Mouse (Mus musculus) bone marrow macrophage, adult 2 months (primary cell): ENCODE data around the gene Fbxl19. TPM values are rescaled to one million over a fixed set of nuclear protein-coding genes. Genes with fewer than 3 reads are reported as not detected.

ENCODE experiments used
- H3K27ac ChIP-seq: 2 replicates; pipeline ENCODE4 v1.5.1; 2012; ENCODE audit warnings: low read depth, low read length; ENCODE audit not compliant: insufficient read depth
- H3K4me1 ChIP-seq: 2 replicates; pipeline ENCODE4 v1.6.1; 2012; ENCODE audit warnings: low read length; ENCODE audit not compliant: control insufficient read depth, insufficient read depth
- H3K4me3 ChIP-seq: 2 replicates; pipeline ENCODE4 v1.5.1; 2012; ENCODE audit warnings: mild to moderate bottlenecking, low read length, moderate library complexity; ENCODE audit not compliant: insufficient read depth
- CTCF ChIP-seq: IDR thresholded peaks from 2 replicates; pipeline ENCODE4 v1.5.1; 2012; ENCODE audit warnings: low read depth, mild to moderate bottlenecking, low read length, moderate library complexity
- POLR2A ChIP-seq: IDR thresholded peaks from 2 replicates; pipeline ENCODE4 v1.6.1; 2012; ENCODE audit warnings: mild to moderate bottlenecking, low read depth, low read length, borderline replicate concordance
- polyA plus RNA-seq: library from polyadenylated mRNA; stranded (reverse); fragments of >200 nt; gene quantifications from 2 replicates; pipeline ENCODE4 v1.2.4, GENCODE M21; 2012; ENCODE audit not compliant: missing spikeins, insufficient read depth, insufficient read length

Fbxl19 gene
- polyA plus RNA-seq, 1 experiment, result 11.9 TPM

DNA sequence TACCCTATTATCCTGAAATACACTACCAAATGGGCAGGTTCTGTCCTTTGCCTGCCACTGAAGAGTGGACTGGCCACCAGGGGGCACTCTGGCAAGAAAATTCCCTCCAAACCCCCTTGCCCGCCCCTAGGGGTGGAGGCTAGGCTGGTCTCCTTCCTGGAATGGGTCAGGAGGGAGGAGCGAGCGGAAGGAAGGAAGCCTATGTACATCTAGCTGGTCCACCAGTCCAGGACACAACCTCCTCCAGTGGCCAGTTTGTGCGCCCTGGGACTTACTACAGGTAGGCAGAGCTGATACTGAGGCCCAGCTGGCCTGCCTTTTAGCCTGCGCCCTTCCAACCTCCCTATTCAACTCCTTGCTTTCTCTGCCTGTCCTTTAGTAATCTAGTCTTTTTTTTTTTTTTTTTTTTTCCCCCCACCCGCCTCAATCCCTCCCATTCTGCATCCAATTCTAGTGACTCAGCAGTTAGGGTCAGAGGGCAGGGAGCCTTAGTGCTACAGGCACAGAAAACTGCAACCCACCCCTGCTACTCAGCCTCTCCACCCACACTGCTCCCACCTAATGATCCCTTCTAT, 56.2 kb downstream of the Fbxl19 start, which contains the start of gene Hsd3b7:
Gene Hsd3b7 (plus strand): TSS at position 170 of the 575 bp plus-strand sequence.
- H3K4me3 ChIP-seq, result peak within 1 kb of the TSS; percentile 58
- peaks cover 15% of the 10 kb centered on the region for H3K4me1 ChIP-seq
- H3K27ac ChIP-seq, result peak within 1 kb of the TSS; percentile 49
- peak; percentile 72 for TF ChIP-seq CTCF
- 0 out of 2 replicates have a peak, but pooled peaks have one; percentile 71 for TF ChIP-seq POLR2A

DNA sequence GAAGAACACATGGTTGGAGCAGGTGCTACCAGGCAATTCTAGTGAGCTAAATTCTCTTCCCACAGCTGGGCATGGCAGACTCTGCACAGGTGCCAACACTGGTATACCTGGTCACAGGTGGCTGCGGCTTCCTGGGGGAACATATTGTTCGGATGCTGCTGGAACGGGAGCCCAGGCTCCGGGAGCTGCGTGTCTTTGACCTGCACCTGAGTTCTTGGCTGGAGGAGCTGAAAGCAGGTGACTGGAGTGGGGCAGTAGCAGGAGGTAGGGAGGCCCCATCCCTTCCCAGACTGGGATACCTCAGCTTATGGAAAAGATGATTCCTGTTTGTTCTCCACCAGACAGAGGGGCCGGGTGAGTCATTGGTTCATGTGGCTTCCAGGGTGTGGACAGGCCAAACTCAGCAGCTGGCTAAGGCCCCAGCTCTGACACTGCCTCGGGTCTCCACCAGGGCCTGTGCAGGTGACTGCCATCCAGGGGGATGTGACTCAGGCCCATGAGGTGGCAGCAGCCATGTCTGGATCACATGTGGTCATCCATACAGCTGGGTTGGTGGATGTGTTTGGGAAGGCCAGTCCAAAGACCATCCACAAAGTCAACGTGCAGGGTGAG, 56.8 kb downstream of the Fbxl19 start:
- H3K4me3 ChIP-seq, result peak overlapping the region; percentile 58
- peaks cover 15% of the 10 kb centered on the region for H3K4me1 ChIP-seq
- TF ChIP-seq POLR2A (no peak), CTCF (no peak)
- peak overlapping the region; percentile 49 for H3K27ac ChIP-seq

DNA sequence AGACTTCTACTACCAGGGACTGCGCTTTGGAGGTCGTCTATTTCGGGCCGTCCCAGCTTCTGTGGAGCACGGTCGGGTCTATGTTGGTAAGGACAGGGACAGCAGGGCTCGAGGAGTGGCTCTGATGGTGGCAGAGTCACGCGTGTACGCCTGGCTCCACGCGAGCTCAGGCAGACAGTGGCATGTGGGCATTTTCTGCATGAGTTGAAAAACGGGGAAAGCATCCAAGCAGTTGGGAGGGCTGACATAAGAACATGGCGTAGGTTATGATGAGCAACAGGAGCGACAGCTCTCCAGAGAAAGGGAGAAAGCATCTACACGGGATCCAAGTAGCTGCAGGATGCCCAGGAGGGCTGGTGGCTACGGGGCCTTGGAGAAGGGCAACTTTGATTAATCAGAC, 58.0 kb downstream of the Fbxl19 start:
- no peak overlapping the region for H3K4me3 ChIP-seq
- peaks cover 16% of the 10 kb centered on the region for H3K4me1 ChIP-seq
- no peak overlapping the region for H3K27ac ChIP-seq
- no peak for TF ChIP-seq CTCF
- TF ChIP-seq POLR2A, result no peak

DNA sequence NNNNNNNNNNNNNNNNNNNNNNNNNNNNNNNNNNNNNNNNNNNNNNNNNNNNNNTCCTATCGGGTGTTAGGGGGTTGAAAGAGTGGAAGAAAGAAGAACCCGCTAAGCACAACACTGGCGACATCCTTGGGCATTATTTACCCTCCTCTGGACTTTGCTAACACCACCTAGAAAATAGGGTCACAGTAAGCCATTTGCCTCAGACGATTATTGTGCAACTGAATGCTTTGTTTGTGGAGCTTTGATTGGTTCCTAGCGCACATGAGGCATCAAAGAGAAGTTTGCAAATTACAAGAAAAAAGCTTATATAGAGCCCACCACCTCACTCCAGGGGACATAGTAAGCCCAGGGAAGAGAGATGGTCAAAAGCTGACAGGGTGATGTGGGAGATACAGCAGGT, 64.5 kb downstream of the Fbxl19 start:
- Histone ChIP-seq H3K4me1 (peaks cover 4% of the 10 kb centered on the region; the same call in 1 of the 2 replicates), H3K27ac (no peak overlapping the region), H3K4me3 (no peak overlapping the region)
- TF ChIP-seq POLR2A (no peak), CTCF (no peak)

DNA sequence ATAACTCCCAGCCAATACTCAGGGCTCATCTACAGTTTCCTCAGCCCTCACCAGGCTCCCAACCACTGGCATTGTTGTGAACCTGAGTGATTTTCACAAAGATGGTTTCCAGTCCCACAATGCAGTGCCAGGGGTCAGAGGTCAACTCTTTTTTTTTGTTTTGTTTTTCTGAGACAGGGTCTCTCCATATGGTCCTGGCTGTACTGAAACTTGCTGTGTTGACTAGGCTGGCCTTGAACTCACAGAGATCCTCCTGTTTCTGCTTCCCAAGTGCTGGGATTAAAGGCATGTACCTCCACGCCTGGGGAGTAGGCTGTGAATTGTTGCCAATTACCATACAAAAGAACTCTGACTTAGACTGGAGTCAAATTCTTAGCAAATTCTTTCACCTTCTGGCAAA, 65.5 kb downstream of the Fbxl19 start:
- Histone ChIP-seq H3K4me1 (peaks cover 4% of the 10 kb centered on the region; the same call in 1 of the 2 replicates), H3K4me3 (no peak overlapping the region), H3K27ac (no peak overlapping the region)
- TF ChIP-seq CTCF (no peak), POLR2A (no peak)

DNA sequence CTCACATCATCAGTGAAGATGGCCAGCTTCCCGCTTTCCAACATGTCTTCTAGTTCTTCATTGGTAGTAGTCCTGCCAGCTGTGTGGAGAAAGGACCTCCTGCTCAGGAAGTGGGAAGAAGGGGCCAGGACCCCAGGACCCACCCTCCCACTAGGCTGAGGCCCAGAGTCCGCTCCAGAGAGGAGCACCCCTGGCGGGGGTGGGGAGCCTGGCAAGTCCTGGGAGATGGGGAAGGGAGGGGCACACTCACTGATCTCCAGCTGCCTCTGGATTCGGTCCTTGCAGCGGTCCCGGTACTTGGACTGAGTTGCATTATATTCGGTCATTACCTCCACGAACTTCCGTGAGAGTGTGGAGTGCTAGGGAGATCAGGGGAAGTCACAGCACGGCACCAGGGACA, 66.3 kb downstream of the Fbxl19 start:
- H3K27ac ChIP-seq, result no peak overlapping the region
- H3K4me1 ChIP-seq, result peaks cover 5% of the 10 kb centered on the region
- TF ChIP-seq POLR2A, result no peak
- no peak for TF ChIP-seq CTCF
- no peak overlapping the region for H3K4me3 ChIP-seq

DNA sequence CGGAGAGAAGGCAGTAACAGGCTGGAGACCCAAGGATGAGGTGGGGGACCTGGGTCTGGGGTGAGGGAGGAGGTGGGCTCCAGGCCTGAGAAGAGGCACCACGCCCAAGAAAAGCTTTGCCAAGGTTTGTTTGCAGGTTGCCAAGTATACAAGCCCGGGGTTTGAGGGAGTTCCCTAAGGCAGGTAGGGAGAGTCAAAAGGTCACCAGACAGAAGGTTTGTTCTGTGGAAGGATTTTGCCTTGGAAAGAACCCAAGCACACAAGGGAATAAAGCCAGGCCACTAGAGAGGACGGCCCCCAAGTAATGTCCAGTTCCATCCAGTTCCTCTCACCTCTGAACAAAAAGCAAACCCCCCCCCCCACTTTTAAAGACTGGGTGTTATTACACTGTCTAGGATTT, 66.9 kb downstream of the Fbxl19 start:
- H3K4me3 ChIP-seq, result no peak overlapping the region
- H3K27ac ChIP-seq, result no peak overlapping the region
- H3K4me1 ChIP-seq, result peaks cover 8% of the 10 kb centered on the region
- TF ChIP-seq POLR2A (no peak), CTCF (no peak)

DNA sequence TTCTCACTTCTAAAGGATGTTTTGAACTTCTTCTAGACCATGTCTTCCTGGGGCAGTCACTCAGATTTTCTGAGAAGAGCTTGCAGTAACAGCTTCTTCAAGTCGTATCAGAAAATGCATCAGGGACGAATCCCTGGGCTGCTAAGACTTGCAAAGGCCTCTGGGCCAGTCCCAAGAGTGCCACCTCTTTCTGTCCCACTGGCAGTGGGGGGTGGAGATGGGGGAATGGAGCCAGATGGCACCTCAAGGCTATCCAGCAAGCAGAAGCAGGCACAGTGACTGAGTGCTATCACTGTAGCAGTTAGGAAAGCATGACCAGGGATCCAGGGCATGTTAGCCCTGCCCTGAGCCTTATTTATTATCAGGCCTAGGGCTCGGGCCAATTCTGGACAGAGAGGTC, 67.9 kb downstream of the Fbxl19 start:
- no peak overlapping the region for H3K4me3 ChIP-seq
- TF ChIP-seq POLR2A (no peak), CTCF (no peak)
- H3K4me1 ChIP-seq, result peaks cover 7% of the 10 kb centered on the region
- no peak overlapping the region for H3K27ac ChIP-seq

DNA sequence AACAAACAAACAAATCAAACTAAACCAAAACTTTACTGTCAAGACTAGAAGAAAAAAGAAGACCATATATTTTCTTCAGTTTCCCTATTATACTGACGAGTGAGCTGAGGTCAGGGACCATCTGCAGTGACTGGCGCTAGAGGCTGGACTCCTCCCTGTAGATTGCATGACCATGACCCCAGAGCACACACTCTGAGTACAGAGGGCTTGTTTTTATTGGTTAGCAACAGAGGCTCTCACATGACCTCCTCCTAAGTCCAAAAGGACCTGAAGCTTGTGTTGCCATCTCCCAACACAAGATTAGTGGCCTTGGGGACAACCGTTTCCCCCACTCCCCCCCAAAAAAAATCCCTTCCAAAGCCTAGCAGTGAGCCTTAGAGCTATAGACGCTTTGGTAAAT, 69.5 kb downstream of the Fbxl19 start:
- Histone ChIP-seq H3K4me3 (no peak overlapping the region), H3K27ac (no peak overlapping the region), H3K4me1 (peaks cover 4% of the 10 kb centered on the region; the same call in 1 of the 2 replicates)
- TF ChIP-seq CTCF (no peak), POLR2A (no peak)

DNA sequence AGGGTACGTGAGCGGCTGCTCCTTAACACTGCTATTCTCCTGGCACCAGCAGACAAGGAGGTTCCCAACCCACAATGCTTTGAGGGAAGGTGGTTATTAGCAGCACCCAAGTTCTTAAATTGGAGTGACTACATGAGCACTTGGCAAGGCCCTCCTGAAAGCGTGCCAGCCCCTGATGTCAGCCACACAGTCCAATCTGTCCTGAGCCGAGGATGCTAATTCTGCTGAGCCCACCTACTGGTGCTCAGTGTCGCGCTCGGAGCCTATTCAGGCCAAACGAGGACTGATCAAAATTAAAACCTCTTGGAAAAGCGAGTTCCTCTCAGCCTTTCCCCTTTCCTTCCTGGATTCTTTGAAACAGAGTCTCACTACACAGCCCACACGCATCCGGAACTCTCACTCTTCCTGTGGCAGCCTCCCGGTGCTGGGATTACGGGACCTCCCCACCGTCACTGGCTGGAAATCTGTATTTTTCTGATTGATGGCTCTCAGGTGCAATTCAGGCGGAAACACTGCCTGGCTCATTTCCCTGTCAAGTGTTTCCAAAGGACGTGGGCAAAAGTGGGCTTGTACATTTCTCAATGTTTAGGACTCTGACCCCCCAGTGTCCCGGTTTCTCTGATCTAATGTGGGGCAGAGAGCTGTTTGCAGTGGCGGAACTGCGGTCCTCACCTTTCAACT, 70.0 kb downstream of the Fbxl19 start:
- peaks cover 4% of the 10 kb centered on the region; the same call in 1 of the 2 replicates for H3K4me1 ChIP-seq
- no peak for TF ChIP-seq POLR2A
- no peak for TF ChIP-seq CTCF
- H3K27ac ChIP-seq, result no peak overlapping the region
- no peak overlapping the region for H3K4me3 ChIP-seq
